Mouse (Mus musculus) liver, embryonic 12.5 days (tissue): ENCODE measurements around the gene Taf12. TPM values are rescaled to one million over a fixed set of nuclear protein-coding genes. Genes with fewer than 3 reads are reported as not detected.
A peak's percentile ranks its signal among the peaks of the same experiment; 100 is the strongest.

ENCODE experiments used
- ATAC-seq: fragments of 200-750 bp; cut with Nextera tagmentation; 2 replicates; pipeline ENCODE4 v1.8.0; 2017; ENCODE audit warnings: moderate number of reproducible peaks, mild to moderate bottlenecking, moderate library complexity
- H3K27ac ChIP-seq: fragments of 300-500 bp; sonication (generic); 2 replicates; pipeline ENCODE4 v1.5.1; 2016; ENCODE audit warnings: mild to moderate bottlenecking
- H3K27me3 ChIP-seq: fragments of 300-500 bp; sonication (generic); replicated peaks from 2 replicates; pipeline ENCODE4 v1.6.1; 2016; ENCODE audit warnings: mild to moderate bottlenecking, moderate library complexity
- H3K36me3 ChIP-seq: fragments of 300-500 bp; sonication (generic); 2 replicates; pipeline ENCODE4 v1.6.1; 2016; ENCODE audit warnings: mild to moderate bottlenecking, moderate library complexity
- H3K4me1 ChIP-seq: fragments of 300-500 bp; sonication (generic); 2 replicates; pipeline ENCODE4 v1.6.1; 2016
- H3K4me2 ChIP-seq: fragments of 300-500 bp; sonication (generic); 2 replicates; pipeline ENCODE4 v1.6.1; 2016; ENCODE audit warnings: mild to moderate bottlenecking, moderate library complexity
- H3K4me3 ChIP-seq: fragments of 300-500 bp; sonication (generic); 2 replicates; pipeline ENCODE4 v1.5.1; 2016; ENCODE audit warnings: mild to moderate bottlenecking, moderate library complexity
- H3K9ac ChIP-seq: fragments of 300-500 bp; sonication (generic); 2 replicates; pipeline ENCODE4 v1.6.1; 2016; ENCODE audit warnings: mild to moderate bottlenecking, moderate library complexity
- H3K9me3 ChIP-seq: fragments of 300-500 bp; sonication (generic); replicated peaks from 2 replicates; pipeline ENCODE4 v1.6.1; 2016; ENCODE audit warnings: mild to moderate bottlenecking, moderate library complexity
- WGBS: fragments of 180-500 bp; shearing (Covaris S2); methylation state at CpG from one replicate; pipeline ENCODE4 v1.1.7; 2016; ENCODE audit not compliant: insufficient replicate concordance; 5-methylcytosine and 5-hydroxymethylcytosine counted together
- polyA plus RNA-seq: library from polyadenylated mRNA; unstranded; fragments of >200 nt; fragmentation: Nextera tagmentation; extraction: Ambion mirVana; gene quantifications from 2 replicates; pipeline ENCODE4 v1.2.1, GENCODE M21; 2016

Taf12 gene
- 61.7 and 61.8 TPM in 2 replicates for polyA plus RNA-seq

DNA sequence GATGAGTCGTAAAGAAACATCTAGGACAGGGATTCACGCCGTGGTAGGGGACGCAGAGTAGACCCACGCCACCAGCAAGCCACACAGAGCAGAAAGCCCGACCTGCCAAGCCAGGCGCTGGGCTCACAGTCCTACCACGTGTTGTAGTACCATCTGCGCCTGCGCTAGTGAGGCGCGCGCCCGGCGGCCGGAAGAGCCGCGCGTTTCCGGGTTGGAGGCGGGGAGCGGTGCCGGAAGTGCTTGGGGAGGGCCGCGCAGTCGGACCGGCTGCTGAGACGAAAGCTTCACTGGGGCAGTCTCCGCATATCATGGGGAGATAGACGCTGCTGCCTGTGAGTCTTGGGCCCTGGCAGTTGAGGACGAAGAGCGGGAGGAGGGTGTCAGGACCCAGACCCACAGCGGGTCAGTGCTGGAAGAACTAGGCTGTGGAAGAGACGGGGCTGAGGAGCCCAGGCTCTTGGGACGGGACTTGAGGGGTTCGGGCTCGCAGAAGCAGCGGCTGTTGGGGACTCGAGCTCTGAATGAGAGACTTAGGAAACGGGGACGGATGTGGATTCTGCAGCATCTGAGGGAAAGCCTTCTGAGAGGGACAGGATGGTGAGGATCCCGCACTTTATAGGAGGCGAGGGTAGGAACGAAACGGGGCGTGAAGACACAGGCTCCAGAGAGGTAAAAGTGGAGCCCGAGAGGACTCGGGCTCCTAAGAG is at the start of gene Taf12:
Taf12 (plus strand) TSS at position 220 of the 707 bp plus-strand sequence.
- ATAC-seq = peak; percentile 82

DNA sequence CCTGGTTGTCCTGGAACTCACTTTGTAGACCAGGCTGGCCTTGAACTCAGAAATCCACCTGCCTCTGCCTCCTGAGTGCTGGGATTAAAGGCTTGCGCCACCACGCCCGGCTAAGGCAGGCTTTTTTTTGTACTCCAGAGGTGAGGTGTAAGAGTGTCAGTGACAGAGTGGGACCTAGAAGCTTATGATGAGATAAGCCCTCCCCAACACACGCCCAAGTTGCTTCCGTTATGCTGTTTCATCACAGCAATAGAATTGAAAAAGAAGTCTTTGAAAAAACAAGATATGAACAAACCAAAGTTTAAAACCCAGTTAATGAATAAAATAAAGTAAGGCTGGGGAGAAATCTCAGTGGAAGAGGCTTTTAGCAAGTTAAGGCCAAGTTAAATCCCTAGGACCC is 43.8 kb upstream of the Taf12 start:
- WGBS = 68% methylated on average over 5 of the region's 5 CpGs
- Histone ChIP-seq H3K9ac (no peak overlapping the region), H3K4me1 (peaks cover 11% of the 10 kb centered on the region; the same call in 1 of the 2 replicates), H3K27me3 (no peaks in the 10 kb centered on the region), H3K36me3 (peaks cover 97% of the 10 kb centered on the region), H3K4me2 (no peak overlapping the region), H3K9me3 (no peaks in the 10 kb centered on the region), H3K27ac (no peak overlapping the region), H3K4me3 (no peak overlapping the region)
- no peak for ATAC-seq

More for the DNA sequence above, at the start of gene Taf12:
- H3K4me1 ChIP-seq = peaks cover 51% of the 10 kb centered on the region
- H3K4me3 ChIP-seq = peak within 1 kb of the TSS; percentile 92
- peak within 1 kb of the TSS; percentile 99 for H3K27ac ChIP-seq
- H3K27me3 ChIP-seq = no peaks in the 10 kb centered on the region
- under 1% methylated on average over 48 of the region's 48 CpGs for WGBS
- peak within 1 kb of the TSS; percentile 99 for H3K9ac ChIP-seq
- H3K9me3 ChIP-seq = no peaks in the 10 kb centered on the region
- peak within 1 kb of the TSS; percentile 86 for H3K4me2 ChIP-seq
- peaks cover 10% of the 10 kb centered on the region for H3K36me3 ChIP-seq

- peaks cover 99% of the 10 kb centered on the region for H3K36me3 ChIP-seq
These were observed 39.5 kb upstream of the Taf12 start for GRCm38 (mm10) chr4:132234710-132235109.

GRCm38 (mm10) chr4:132238356-132238755 is 35.8 kb upstream of the Taf12 start:
- H3K4me1 ChIP-seq = peaks cover 28% of the 10 kb centered on the region
- no peak overlapping the region for H3K4me3 ChIP-seq
- no peaks in the 10 kb centered on the region for H3K9me3 ChIP-seq
- no peak overlapping the region for H3K4me2 ChIP-seq
- 81% methylated on average over 4 of the region's 4 CpGs for WGBS
- H3K27me3 ChIP-seq = no peaks in the 10 kb centered on the region
- no peak overlapping the region for H3K9ac ChIP-seq
- H3K27ac ChIP-seq = no peak overlapping the region
- ATAC-seq = no peak
- peaks cover 100% of the 10 kb centered on the region for H3K36me3 ChIP-seq

More at GRCm38 (mm10) chr4:132234710-132235109, 39.5 kb upstream of the Taf12 start:
- Histone ChIP-seq H3K4me3 (no peak overlapping the region), H3K9me3 (no peaks in the 10 kb centered on the region), H3K9ac (no peak overlapping the region), H3K4me1 (peaks cover 15% of the 10 kb centered on the region; the same call in 1 of the 2 replicates), H3K27me3 (no peaks in the 10 kb centered on the region), H3K4me2 (no peak overlapping the region), H3K27ac (no peak overlapping the region)
- WGBS = 79% methylated on average over 8 of the region's 8 CpGs
- ATAC-seq = no peak

DNA sequence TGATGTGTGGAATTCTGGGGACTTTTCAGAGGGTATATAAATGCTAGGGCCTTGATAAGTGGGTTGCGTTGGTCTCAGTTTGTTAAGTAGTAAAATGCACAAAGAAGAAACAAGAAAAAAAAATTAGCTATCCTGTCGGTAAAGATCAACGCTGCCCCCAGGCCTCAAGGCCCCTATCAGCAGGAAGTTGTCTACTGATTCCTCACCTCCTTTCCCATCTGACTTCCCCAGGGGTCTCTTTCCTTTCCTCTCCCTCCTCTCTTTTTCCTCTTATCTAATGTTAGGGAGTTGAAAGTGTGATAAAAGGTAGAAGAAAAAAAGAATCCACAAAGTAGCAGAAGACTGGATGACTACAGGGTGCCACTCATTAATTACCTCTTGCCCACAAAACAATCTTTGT is 33.8 kb upstream of the Taf12 start:
- no peak overlapping the region for H3K9ac ChIP-seq
- ATAC-seq = no peak
- no peak overlapping the region for H3K4me3 ChIP-seq
- no peak overlapping the region for H3K27ac ChIP-seq
- H3K4me1 ChIP-seq = peaks cover 34% of the 10 kb centered on the region
- 18% methylated on average over 3 of the region's 3 CpGs for WGBS
- peaks cover 98% of the 10 kb centered on the region for H3K36me3 ChIP-seq
- H3K27me3 ChIP-seq = no peaks in the 10 kb centered on the region
- no peaks in the 10 kb centered on the region for H3K9me3 ChIP-seq
- H3K4me2 ChIP-seq = no peak overlapping the region

- 19% methylated on average over 3 of the region's 3 CpGs for WGBS
- peak; percentile 51 for ATAC-seq
- Histone ChIP-seq H3K9me3 (no peaks in the 10 kb centered on the region), H3K9ac (no peak overlapping the region), H3K27me3 (no peaks in the 10 kb centered on the region), H3K4me3 (no peak overlapping the region), H3K27ac (peak overlapping the region; percentile 62), H3K36me3 (peaks cover 98% of the 10 kb centered on the region), H3K4me2 (no peak overlapping the region), H3K4me1 (peaks cover 43% of the 10 kb centered on the region)
These were observed 33.0 kb upstream of the Taf12 start for GRCm38 (mm10) chr4:132241208-132241607.

GRCm38 (mm10) chr4:132245643-132246042 is 28.5 kb upstream of the Taf12 start:
- peaks cover 45% of the 10 kb centered on the region for H3K4me1 ChIP-seq
- H3K36me3 ChIP-seq = peaks cover 95% of the 10 kb centered on the region
- no peak overlapping the region for H3K9ac ChIP-seq
- no peaks in the 10 kb centered on the region for H3K9me3 ChIP-seq
- no peak for ATAC-seq
- no peaks in the 10 kb centered on the region for H3K27me3 ChIP-seq
- H3K27ac ChIP-seq = peak overlapping the region; percentile 58; the same call in 1 of the 2 replicates
- 72% methylated on average over 3 of the region's 3 CpGs for WGBS
- no peak overlapping the region for H3K4me3 ChIP-seq
- no peak overlapping the region for H3K4me2 ChIP-seq

DNA sequence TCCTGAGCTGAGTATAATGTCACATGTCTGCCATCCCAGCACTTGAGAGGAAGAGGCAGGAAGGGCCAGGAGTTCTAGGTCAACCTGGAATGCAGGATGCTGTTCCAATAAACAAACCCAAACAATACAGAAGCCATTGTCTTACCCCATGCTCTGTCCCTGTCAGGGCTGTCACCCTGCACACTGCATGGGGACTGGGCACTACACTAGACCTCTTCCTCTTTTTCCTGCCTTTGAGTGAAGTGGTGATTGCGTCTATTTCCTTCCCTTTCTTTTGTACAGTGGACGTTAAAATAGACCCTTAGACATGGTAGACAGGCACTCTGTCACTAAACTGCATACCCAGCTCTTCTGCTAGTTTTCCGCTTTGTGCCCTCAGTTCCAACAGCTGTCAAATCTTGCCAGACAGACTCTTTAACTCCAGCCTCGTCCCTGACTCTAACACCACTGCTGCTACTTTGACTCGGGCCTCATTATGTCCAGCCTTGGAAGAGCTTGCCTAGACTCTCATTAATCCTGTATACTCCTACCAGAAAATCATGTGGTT is 26.7 kb upstream of the Taf12 start:
- peak; percentile 60 for ATAC-seq
- Histone ChIP-seq H3K36me3 (peaks cover 92% of the 10 kb centered on the region), H3K4me1 (peaks cover 34% of the 10 kb centered on the region), H3K9ac (no peak overlapping the region), H3K4me3 (no peak overlapping the region), H3K27me3 (no peaks in the 10 kb centered on the region), H3K9me3 (no peaks in the 10 kb centered on the region), H3K4me2 (no peak overlapping the region), H3K27ac (peak overlapping the region; percentile 7; the same call in 1 of the 2 replicates)
- WGBS = 40% methylated on average over 5 of the region's 5 CpGs

DNA sequence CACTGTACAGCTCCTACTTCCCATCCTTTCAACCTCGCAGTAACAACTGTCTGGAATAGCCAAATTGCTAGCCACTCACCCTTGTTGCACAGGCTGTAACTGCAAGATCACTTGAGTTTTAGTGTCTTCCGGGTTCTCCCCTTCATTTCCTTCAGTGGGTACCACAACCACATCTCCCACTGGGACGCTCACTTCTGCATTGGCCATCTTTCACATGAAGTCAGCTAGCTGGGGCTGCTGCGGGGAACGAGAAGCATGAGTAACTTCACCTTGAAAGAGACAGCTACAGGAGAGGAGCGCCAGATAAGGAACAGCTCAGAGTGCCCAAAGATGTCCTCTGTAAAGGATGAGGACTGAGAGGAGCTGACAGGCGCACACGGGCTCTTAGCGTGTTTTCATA is 22.6 kb upstream of the Taf12 start:
- Histone ChIP-seq H3K9ac (no peak overlapping the region), H3K9me3 (no peaks in the 10 kb centered on the region), H3K36me3 (peaks cover 54% of the 10 kb centered on the region), H3K4me2 (no peak overlapping the region), H3K27me3 (no peaks in the 10 kb centered on the region), H3K4me3 (no peak overlapping the region), H3K27ac (no peak overlapping the region), H3K4me1 (peaks cover 37% of the 10 kb centered on the region)
- WGBS = 78% methylated on average over 9 of the region's 9 CpGs
- ATAC-seq = no peak

- Histone ChIP-seq H3K4me3 (no peak overlapping the region), H3K36me3 (peaks cover 42% of the 10 kb centered on the region), H3K9ac (no peak overlapping the region), H3K27ac (no peak overlapping the region), H3K27me3 (no peaks in the 10 kb centered on the region), H3K4me1 (peaks cover 38% of the 10 kb centered on the region), H3K9me3 (no peaks in the 10 kb centered on the region), H3K4me2 (no peak overlapping the region)
- ATAC-seq = no peak
- WGBS = 76% methylated on average over 8 of the region's 8 CpGs
These were observed 21.0 kb upstream of the Taf12 start for GRCm38 (mm10) chr4:132253128-132253527.

DNA sequence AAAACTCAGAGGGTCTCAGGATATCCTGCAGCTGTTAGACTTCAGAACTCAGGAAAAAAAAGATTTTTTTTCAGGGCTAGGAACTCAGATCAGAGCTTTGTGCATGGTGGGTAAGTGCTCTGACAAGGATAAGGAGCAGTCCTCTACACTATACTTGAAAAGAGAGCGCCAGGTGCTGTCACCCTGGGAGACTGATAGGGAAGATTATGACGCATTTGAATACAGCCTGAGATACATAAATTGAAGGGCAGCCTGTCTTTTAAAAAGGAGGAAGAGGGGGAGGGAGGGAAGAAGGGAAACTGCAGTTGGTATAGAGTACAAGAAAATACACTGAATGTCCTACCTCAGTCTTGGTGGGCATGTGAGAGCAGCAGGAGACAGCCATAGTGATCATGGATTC is 20.6 kb upstream of the Taf12 start:
- H3K4me3 ChIP-seq = no peak overlapping the region
- no peak for ATAC-seq
- H3K36me3 ChIP-seq = peaks cover 37% of the 10 kb centered on the region
- H3K27ac ChIP-seq = peak overlapping the region; percentile 61
- H3K4me1 ChIP-seq = peaks cover 41% of the 10 kb centered on the region
- H3K9ac ChIP-seq = 0 out of 2 replicates have a peak overlapping the region, but pooled peaks have one; percentile 31
- no peaks in the 10 kb centered on the region for H3K27me3 ChIP-seq
- no peak overlapping the region for H3K4me2 ChIP-seq
- no peaks in the 10 kb centered on the region for H3K9me3 ChIP-seq
- 39% methylated on average over 2 of the region's 2 CpGs for WGBS

DNA sequence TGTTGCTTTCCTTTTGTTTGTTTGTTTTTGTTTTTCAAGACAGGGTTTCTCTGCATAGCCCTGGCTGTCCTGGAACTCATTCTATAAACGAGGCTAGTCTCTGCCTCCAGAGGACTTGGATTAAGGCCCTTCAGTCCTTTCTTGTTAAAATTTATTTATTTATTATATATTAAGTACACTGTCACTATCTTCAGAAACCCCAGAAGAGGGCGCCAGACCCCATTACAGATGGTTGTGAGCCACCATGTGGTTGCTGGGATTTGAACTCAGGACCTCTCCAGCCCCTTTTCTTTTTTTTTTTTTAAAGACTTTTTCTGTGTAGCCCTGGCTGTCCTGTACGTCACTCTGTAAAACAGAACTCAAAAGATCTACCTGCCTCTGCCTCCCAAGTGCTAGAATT is 19.2 kb upstream of the Taf12 start:
- H3K4me2 ChIP-seq = no peak overlapping the region
- H3K4me1 ChIP-seq = peaks cover 55% of the 10 kb centered on the region
- WGBS = 63% methylated on average over 3 of the region's 3 CpGs
- H3K36me3 ChIP-seq = peaks cover 23% of the 10 kb centered on the region
- H3K27me3 ChIP-seq = no peaks in the 10 kb centered on the region
- no peak for ATAC-seq
- H3K27ac ChIP-seq = 0 out of 2 replicates have a peak overlapping the region, but pooled peaks have one; percentile 61
- no peak overlapping the region for H3K9ac ChIP-seq
- no peaks in the 10 kb centered on the region for H3K9me3 ChIP-seq
- H3K4me3 ChIP-seq = no peak overlapping the region
